16 mouse cellular contexts compared by ENCODE assay signal in genomic region chr2:35576675-35577074, GRCm38 (mm10).
"Had no signal": no experiment of that assay in that cellular context is flagged by ENCODE, and none has a peak within 500 bp of the region (broad histone marks: within the 10 kb centered on the region; RNA-seq: fewer than 3 reads in every experiment).

No protein-coding gene starts in this region.

- H3K4me1 ChIP-seq: liver, embryonic 13.5 days; liver, embryonic 15.5 days had no signal

- DNase-seq: liver, embryonic 13.5 days; liver, postnatal 0 days; lung, postnatal 14 days; right cerebral cortex, postnatal 14 days; thymus, adult 2 months; thymus, postnatal 25 days; thymus, postnatal 4 days had no signal

- H3K36me3 ChIP-seq: liver, embryonic 13.5 days; liver, embryonic 15.5 days; midbrain, embryonic 13.5 days; midbrain, embryonic 15.5 days; neural tube, embryonic 12.5 days; stomach, embryonic 15.5 days had no signal

- ATAC-seq: liver, postnatal 0 days; midbrain, embryonic 13.5 days; midbrain, embryonic 15.5 days had no signal

- H3K4me2 ChIP-seq: liver, embryonic 13.5 days; liver, embryonic 15.5 days; midbrain, embryonic 11.5 days; midbrain, embryonic 13.5 days; midbrain, embryonic 15.5 days; neural tube, embryonic 12.5 days; stomach, embryonic 15.5 days had no signal

- H3K9me3 ChIP-seq: liver, embryonic 13.5 days; liver, embryonic 15.5 days; megakaryocyte, embryonic 14.5 days; midbrain, embryonic 13.5 days; midbrain, embryonic 15.5 days; neural tube, embryonic 12.5 days; stomach, embryonic 15.5 days had no signal

- H3K27me3 ChIP-seq: stomach, embryonic 15.5 days had no signal

- H3K27ac ChIP-seq: liver, embryonic 13.5 days; liver, embryonic 15.5 days; macrophage; midbrain, embryonic 13.5 days; midbrain, embryonic 15.5 days; neural tube, embryonic 12.5 days; stomach, embryonic 15.5 days; stomach, postnatal 0 days had no signal

- H3K9ac ChIP-seq: liver, embryonic 13.5 days; liver, embryonic 15.5 days; liver, postnatal 0 days; midbrain, embryonic 13.5 days; midbrain, embryonic 15.5 days; neural tube, embryonic 12.5 days; stomach, embryonic 15.5 days had no signal

- H3K4me3 ChIP-seq: liver, embryonic 13.5 days; liver, embryonic 15.5 days; megakaryocyte, embryonic 14.5 days; midbrain, embryonic 13.5 days; midbrain, embryonic 15.5 days; neural tube, embryonic 12.5 days; stomach, embryonic 15.5 days had no signal
